Mouse (Mus musculus) layer of hippocampus, adult 18-20 months (tissue): ENCODE data around the gene Olfr23. TPM values are rescaled to one million over a fixed set of nuclear protein-coding genes. Genes with fewer than 3 reads are reported as not detected.
"Not testable (repeated sequence)": the region's sequence is repeated elsewhere in the genome, so short reads cannot be mapped to it uniquely, and the experiment has no call there.

Experiments used
- DNase-seq, 2 experiments: peaks; one replicate each; pipeline ENCODE4 v3.0.0; 2022; ENCODE audit warnings: low spot score in 2 of 2
- long read RNA-seq: library from polyadenylated mRNA; stranded (forward); transcript quantifications from one replicate; pipeline ENCODE4 v2.0.0, GENCODE M21; 2021
- total RNA-seq, 2 experiments: library from RNA; stranded (reverse); gene quantifications; 2 replicates each; pipeline ENCODE4 v1.2.3; 2021

Olfr23 gene
- not detected for total RNA-seq
- long read RNA-seq, result 0 reads

- DNase-seq, result no peak
Measured at GRCm38 (mm10) chr11:73936377-73936776, at the start of gene Olfr23. Gene Olfr23, plus strand, starts transcription at chr11:73936677.

DNA sequence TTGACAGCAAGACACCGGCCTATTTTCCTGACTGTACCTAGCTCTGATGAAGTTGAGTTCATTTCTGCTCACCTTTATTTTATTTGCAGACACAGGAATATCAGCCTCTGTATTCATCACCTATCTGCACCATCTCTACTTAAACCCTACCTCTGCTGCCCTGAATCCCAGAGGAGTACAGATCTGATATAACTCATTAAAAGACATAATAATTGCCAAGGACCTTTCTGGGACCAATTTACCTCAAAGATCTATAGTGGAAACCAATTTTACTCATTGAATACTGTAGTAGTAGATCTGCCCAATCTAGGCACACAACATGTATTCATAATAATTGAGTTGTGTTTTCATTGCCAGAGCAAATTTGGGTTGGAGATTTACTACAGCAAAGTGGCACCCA, 45.8 kb upstream of the Olfr23 start, which contains the start of gene Olfr394:
Gene Olfr394 (minus strand): TSS at position 101 of the 400 bp plus-strand sequence.
- DNase-seq, result no peak

- not testable (repeated sequence) for DNase-seq
Measured at GRCm38 (mm10) chr11:73909199-73909598, 27.3 kb upstream of the Olfr23 start, which contains the start of gene Olfr395. Gene Olfr395, minus strand, starts transcription at chr11:73909299.

- DNase-seq, result no peak
Measured at GRCm38 (mm10) chr11:73960517-73960916, 24.0 kb downstream of the Olfr23 start, which contains the start of gene Olfr397. Gene Olfr397, plus strand, starts transcription at chr11:73960817.

- DNase-seq, result no peak
Measured at GRCm38 (mm10) chr11:73990307-73990706, 53.8 kb downstream of the Olfr23 start, which contains the start of gene Olfr398. Gene Olfr398, minus strand, starts transcription at chr11:73990407.

Other genes with a start within 250 kb of the Olfr23 start
- gene Zfp735, start 247.9 kb upstream of the Olfr23 start, total RNA-seq, result not detected
- not detected for gene Olfr389, start 156.0 kb upstream of the Olfr23 start, total RNA-seq
- gene Olfr390, start 153.7 kb upstream of the Olfr23 start, total RNA-seq, result not detected
- not detected for gene Olfr391-ps, start 133.6 kb upstream of the Olfr23 start, total RNA-seq
- gene Olfr392, start 119.6 kb upstream of the Olfr23 start, total RNA-seq, result not detected
- not detected for gene Olfr393, start 85.2 kb upstream of the Olfr23 start, total RNA-seq
- gene Olfr394, start 45.9 kb upstream of the Olfr23 start, total RNA-seq, result not detected
- gene Olfr395, start 27.4 kb upstream of the Olfr23 start, total RNA-seq, result not detected
- not detected for gene Olfr397, start 24.1 kb downstream of the Olfr23 start, total RNA-seq
- gene Olfr398, start 53.7 kb downstream of the Olfr23 start, total RNA-seq, result not detected
- gene Olfr139, start 119.9 kb downstream of the Olfr23 start, total RNA-seq, result not detected
- not detected for gene Olfr399, start 119.9 kb downstream of the Olfr23 start, total RNA-seq
- not detected for gene Zfp616, start 133.3 kb downstream of the Olfr23 start, total RNA-seq
- not detected for gene Olfr401, start 177.0 kb downstream of the Olfr23 start, total RNA-seq
- not detected for gene Olfr402, start 216.9 kb downstream of the Olfr23 start, total RNA-seq
- not detected for gene Olfr403, start 249.6 kb downstream of the Olfr23 start, total RNA-seq